Mouse (Mus musculus): ENCODE results near the gene Taf7l. TPM values are rescaled to one million over a fixed set of nuclear protein-coding genes. Genes with fewer than 3 reads are reported as not detected.

Gene Taf7l
- not detected in 2 replicates for polyA plus RNA-seq (2015; fragmentation: Nextera tagmentation; extraction: Ambion mirVana)

- H3K4me3 ChIP-seq (replicated peaks): no peak within 1 kb of the TSS
Measured at GRCm38 (mm10) chrX:134476290-134476689, at the start of gene Taf7l. Gene Taf7l (minus strand): TSS chrX:134476490.

DNA sequence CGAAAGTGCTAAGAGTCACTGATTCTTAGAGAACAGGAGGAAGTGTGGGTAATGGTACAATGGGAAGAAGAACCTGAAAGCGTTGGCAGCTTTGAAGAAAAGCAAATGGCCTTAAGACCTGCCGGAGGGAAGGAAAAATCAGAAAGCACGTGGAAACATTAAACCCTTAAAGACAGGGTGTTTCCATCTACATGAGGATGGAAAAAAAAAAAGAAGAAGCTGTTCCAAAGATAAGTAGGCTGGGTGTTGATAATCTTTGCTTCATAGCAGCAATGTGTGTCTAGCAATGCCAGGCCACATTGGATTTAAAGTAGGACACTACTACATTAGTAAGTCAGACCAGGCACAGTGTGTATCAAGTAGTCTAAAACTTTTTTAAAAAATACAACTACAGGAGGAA lies 49.0 kb upstream of the Taf7l start:
- 85% methylated on average over 4 of the region's 4 CpGs for WGBS
- ATAC-seq: no peak

More at GRCm38 (mm10) chrX:134476290-134476689, at the start of gene Taf7l:
- H3K27ac ChIP-seq: no peak within 1 kb of the TSS
- no peak for ATAC-seq
- H3K4me1 ChIP-seq (replicated peaks): no peaks in the 10 kb centered on the region
- H3K27me3 ChIP-seq (replicated peaks): no peaks in the 10 kb centered on the region
- no peaks in the 10 kb centered on the region for H3K9me3 ChIP-seq
- 88% methylated on average over 25 of the region's 25 CpGs for WGBS
- H3K4me2 ChIP-seq (replicated peaks): no peak within 1 kb of the TSS
- H3K9ac ChIP-seq: no peak within 1 kb of the TSS
- H3K36me3 ChIP-seq: no peaks in the 10 kb centered on the region

GRCm38 (mm10) chrX:134523772-134524171 lies 47.5 kb upstream of the Taf7l start:
- ATAC-seq: no peak
- H3K27ac ChIP-seq: no peak overlapping the region
- no peaks in the 10 kb centered on the region for H3K4me1 ChIP-seq (replicated peaks)
- no peak overlapping the region for H3K4me3 ChIP-seq (replicated peaks)
- WGBS: 73% methylated on average over 4 of the region's 4 CpGs
- no peaks in the 10 kb centered on the region for H3K27me3 ChIP-seq (replicated peaks)
- H3K36me3 ChIP-seq: no peaks in the 10 kb centered on the region
- H3K4me2 ChIP-seq (replicated peaks): no peak overlapping the region
- H3K9ac ChIP-seq: no peak overlapping the region
- H3K9me3 ChIP-seq: no peaks in the 10 kb centered on the region

More for the DNA sequence above, 49.0 kb upstream of the Taf7l start:
- no peaks in the 10 kb centered on the region for H3K9me3 ChIP-seq
- H3K36me3 ChIP-seq: no peaks in the 10 kb centered on the region
- H3K9ac ChIP-seq: no peak overlapping the region
- no peak overlapping the region for H3K27ac ChIP-seq
- no peaks in the 10 kb centered on the region for H3K27me3 ChIP-seq (replicated peaks)
- no peak overlapping the region for H3K4me2 ChIP-seq (replicated peaks)
- no peak overlapping the region for H3K4me3 ChIP-seq (replicated peaks)
- no peaks in the 10 kb centered on the region for H3K4me1 ChIP-seq (replicated peaks)

GRCm38 (mm10) chrX:134509473-134509872 lies 33.2 kb upstream of the Taf7l start:
- Histone ChIP-seq H3K4me2 (replicated peaks) (no peak overlapping the region), H3K9me3 (no peaks in the 10 kb centered on the region), H3K4me1 (replicated peaks) (no peaks in the 10 kb centered on the region), H3K4me3 (replicated peaks) (no peak overlapping the region), H3K36me3 (no peaks in the 10 kb centered on the region), H3K27me3 (replicated peaks) (no peaks in the 10 kb centered on the region), H3K27ac (no peak overlapping the region), H3K9ac (no peak overlapping the region)
- WGBS: 49% methylated on average over 2 of the region's 2 CpGs
- no peak for ATAC-seq

DNA sequence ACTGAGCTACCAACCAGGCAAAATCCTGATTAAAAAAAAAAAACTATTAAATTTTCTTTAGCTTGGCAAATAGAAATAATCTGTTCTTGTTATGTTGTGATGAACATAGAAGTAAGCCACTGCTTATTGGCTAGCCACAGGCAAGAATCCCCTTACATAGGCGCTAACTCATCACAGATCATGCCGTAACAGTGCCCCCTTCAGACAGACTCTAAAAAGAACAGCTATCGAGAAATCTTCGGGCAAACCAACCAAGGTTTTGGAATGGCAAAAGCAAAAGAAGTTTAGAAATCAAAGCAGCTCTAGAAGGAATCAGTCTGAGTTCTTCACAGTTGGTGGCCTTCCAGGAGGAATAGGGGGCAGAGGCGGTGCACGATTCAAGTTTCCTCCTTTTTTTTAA lies 31.7 kb upstream of the Taf7l start:
- no peaks in the 10 kb centered on the region for H3K27me3 ChIP-seq (replicated peaks)
- no peaks in the 10 kb centered on the region for H3K4me1 ChIP-seq (replicated peaks)
- ATAC-seq: no peak
- H3K4me3 ChIP-seq (replicated peaks): no peak overlapping the region
- WGBS: 69% methylated on average over 6 of the region's 6 CpGs
- H3K4me2 ChIP-seq (replicated peaks): no peak overlapping the region
- H3K9ac ChIP-seq: no peak overlapping the region
- H3K36me3 ChIP-seq: no peaks in the 10 kb centered on the region
- H3K9me3 ChIP-seq: no peaks in the 10 kb centered on the region
- no peak overlapping the region for H3K27ac ChIP-seq

DNA sequence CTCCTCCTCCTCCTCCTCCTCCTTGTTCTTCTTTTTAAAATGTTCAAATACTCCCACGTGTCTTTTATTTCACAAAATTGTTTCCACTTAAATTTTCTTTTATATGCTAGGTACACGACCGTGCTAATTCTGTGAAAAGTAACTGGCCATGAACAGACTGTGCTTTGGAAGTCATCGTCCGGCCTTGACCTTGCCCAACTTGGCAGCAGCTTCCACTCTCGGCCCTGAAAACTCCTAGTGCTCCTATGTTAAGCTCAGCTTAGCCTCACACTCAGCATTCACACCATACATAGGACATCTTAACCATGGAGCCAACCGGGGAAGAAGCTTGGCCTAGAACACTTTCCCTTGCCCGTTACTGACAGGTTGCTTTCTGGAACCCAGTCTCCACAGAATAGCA lies 24.4 kb upstream of the Taf7l start:
- H3K9ac ChIP-seq: no peak overlapping the region
- no peak overlapping the region for H3K27ac ChIP-seq
- ATAC-seq: no peak
- H3K4me2 ChIP-seq (replicated peaks): no peak overlapping the region
- H3K4me3 ChIP-seq (replicated peaks): no peak overlapping the region
- H3K27me3 ChIP-seq (replicated peaks): no peaks in the 10 kb centered on the region
- 88% methylated on average over 8 of the region's 8 CpGs for WGBS
- H3K36me3 ChIP-seq: no peaks in the 10 kb centered on the region
- H3K4me1 ChIP-seq (replicated peaks): no peaks in the 10 kb centered on the region
- H3K9me3 ChIP-seq: no peaks in the 10 kb centered on the region

DNA sequence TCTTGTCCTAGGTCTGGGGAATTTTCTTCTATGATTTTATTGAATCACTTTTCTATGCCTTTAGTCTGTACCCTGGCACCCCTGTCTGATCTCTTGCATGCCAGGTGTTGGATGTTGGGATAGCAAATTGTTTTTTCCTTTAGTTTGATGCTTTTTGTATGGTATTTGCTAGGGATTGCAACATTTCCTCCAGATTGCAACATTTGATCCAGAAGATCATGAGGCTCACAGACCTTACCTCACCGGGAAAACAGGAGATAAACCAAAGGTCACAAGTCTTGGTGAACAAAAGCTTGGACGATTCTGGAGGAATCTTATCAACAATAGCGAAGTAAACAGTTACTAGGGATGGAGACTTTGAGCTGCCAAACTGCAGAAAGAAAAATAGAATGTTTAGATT lies 5.4 kb upstream of the Taf7l start:
- H3K4me1 ChIP-seq (replicated peaks): no peaks in the 10 kb centered on the region
- no peaks in the 10 kb centered on the region for H3K9me3 ChIP-seq
- H3K27ac ChIP-seq: no peak overlapping the region
- no peak overlapping the region for H3K9ac ChIP-seq
- no peak overlapping the region for H3K4me3 ChIP-seq (replicated peaks)
- H3K36me3 ChIP-seq: no peaks in the 10 kb centered on the region
- H3K4me2 ChIP-seq (replicated peaks): no peak overlapping the region
- no peaks in the 10 kb centered on the region for H3K27me3 ChIP-seq (replicated peaks)
- no peak for ATAC-seq
- 45% methylated on average over 3 of the region's 3 CpGs for WGBS

DNA sequence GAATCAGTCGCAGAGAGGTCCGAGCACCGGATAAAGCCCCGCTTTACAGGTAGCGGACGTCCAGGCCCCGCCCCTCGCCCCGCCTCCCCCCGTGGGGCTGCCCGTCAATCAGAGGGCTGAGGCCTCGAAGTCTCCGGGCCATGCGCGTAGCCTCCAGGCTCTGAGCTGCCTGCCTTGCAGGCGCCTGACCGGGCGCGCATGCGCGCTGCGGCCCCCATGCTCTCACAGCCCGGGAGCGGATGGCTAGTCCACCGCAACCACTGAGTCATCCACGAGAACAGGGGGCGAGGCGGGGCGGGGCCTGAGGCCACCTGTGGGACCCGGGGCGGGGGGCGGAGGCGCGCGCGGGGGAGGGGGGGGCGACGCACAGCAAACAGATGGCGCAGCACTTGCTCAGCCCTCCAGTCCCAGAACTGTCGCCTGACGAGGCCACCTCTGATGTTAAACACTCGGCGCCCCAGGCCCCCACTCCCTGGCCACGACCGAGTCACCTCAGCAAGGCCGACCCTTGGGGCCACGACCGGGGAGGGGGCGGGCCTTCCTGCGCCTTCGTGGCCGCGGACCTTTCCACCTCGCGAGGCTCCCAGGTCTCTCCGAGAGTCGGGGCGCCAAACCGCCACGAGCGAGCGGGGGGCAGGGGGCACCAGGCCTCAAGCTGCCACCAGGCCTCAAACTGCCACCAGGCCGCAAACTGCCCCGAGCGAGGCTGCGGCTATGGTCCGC lies 1.1 kb downstream of the Taf7l start:
- H3K9ac ChIP-seq: no peak overlapping the region
- H3K9me3 ChIP-seq: no peaks in the 10 kb centered on the region
- WGBS: 68% methylated on average over 29 of the region's 67 CpGs
- no peaks in the 10 kb centered on the region for H3K27me3 ChIP-seq (replicated peaks)
- no peak for ATAC-seq
- H3K4me1 ChIP-seq (replicated peaks): no peaks in the 10 kb centered on the region
- H3K4me2 ChIP-seq (replicated peaks): no peak overlapping the region
- H3K36me3 ChIP-seq: no peaks in the 10 kb centered on the region
- H3K27ac ChIP-seq: no peak overlapping the region
- H3K4me3 ChIP-seq (replicated peaks): no peak overlapping the region

DNA sequence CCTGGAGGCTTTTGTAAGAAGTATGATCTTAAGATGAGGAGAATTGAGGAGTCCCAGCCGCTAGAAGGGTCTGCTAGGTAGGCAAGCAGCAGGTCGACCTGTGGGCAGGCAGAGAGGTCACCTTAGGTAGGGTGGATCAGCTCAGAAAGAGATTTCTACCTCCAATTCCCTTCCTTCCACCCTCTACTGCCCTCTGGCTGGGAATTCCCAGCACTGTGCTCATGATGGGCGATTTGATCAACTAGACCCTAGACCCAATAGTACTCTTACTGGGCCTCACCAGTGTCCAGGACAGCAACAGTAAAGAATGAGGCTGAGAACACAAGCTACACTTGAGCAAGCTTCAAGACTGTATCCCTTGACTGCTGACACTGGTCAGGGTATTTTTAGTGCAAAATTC lies 49.0 kb downstream of the Taf7l start:
- WGBS: 50% methylated on average over 3 of the region's 3 CpGs
- no peak for ATAC-seq
- no peak overlapping the region for H3K27ac ChIP-seq
- no peaks in the 10 kb centered on the region for H3K9me3 ChIP-seq
- no peak overlapping the region for H3K9ac ChIP-seq
- no peaks in the 10 kb centered on the region for H3K27me3 ChIP-seq (replicated peaks)
- no peaks in the 10 kb centered on the region for H3K4me1 ChIP-seq (replicated peaks)
- H3K4me3 ChIP-seq (replicated peaks): no peak overlapping the region
- no peak overlapping the region for H3K4me2 ChIP-seq (replicated peaks)
- H3K36me3 ChIP-seq: no peaks in the 10 kb centered on the region

GRCm38 (mm10) chrX:134426819-134427218 lies 49.5 kb downstream of the Taf7l start:
- Histone ChIP-seq H3K36me3 (no peaks in the 10 kb centered on the region), H3K27me3 (replicated peaks) (no peaks in the 10 kb centered on the region), H3K9me3 (no peaks in the 10 kb centered on the region), H3K27ac (no peak overlapping the region), H3K9ac (no peak overlapping the region), H3K4me1 (replicated peaks) (no peaks in the 10 kb centered on the region), H3K4me2 (replicated peaks) (no peak overlapping the region), H3K4me3 (replicated peaks) (no peak overlapping the region)
- ATAC-seq: no peak
- WGBS: 64% methylated on average over 6 of the region's 6 CpGs

DNA sequence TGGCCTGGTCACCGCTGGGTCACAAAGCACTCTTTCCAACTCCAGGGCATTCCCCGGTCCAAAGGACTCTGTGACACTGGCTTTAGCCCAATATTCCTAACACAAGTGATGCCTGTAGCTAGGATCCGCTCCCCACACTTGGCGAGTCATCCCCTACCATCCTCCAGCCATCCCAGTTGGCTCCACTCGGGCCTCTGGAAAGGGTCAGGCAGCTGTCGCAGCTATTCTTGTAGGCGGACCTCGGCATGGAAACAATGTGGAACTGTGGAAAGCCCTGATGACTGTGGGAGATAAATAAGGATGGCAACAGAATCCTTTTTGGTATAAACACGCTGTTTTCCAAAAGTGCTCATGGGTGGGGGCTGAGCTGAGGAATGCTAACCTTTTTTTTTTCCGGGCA lies 50.5 kb downstream of the Taf7l start:
- H3K9ac ChIP-seq: no peak overlapping the region
- no peak for ATAC-seq
- H3K27ac ChIP-seq: no peak overlapping the region
- no peaks in the 10 kb centered on the region for H3K27me3 ChIP-seq (replicated peaks)
- no peak overlapping the region for H3K4me3 ChIP-seq (replicated peaks)
- no peaks in the 10 kb centered on the region for H3K4me1 ChIP-seq (replicated peaks)
- no peaks in the 10 kb centered on the region for H3K9me3 ChIP-seq
- no peaks in the 10 kb centered on the region for H3K36me3 ChIP-seq
- H3K4me2 ChIP-seq (replicated peaks): no peak overlapping the region
- WGBS: 81% methylated on average over 10 of the region's 10 CpGs

DNA sequence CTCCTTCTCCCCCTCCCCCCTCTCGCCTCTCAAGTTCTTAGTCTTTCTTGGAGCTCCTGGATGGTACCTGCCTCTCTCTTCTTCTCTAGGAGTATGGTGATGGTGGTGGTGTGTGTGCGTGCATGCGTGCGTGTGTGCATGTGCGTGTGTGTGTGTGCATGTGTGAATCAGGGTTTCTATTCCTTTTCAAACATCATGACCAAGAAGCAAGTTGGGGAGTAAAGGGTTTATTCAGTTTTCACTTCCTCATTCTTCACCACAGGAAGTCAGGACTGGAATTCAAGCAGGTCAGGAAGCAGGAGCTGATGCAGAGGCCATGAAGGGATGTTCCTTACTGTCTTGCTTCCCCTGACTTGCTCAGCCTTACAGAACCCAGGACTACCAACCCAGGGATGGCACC lies 52.0 kb downstream of the Taf7l start:
- H3K4me3 ChIP-seq (replicated peaks): no peak overlapping the region
- no peaks in the 10 kb centered on the region for H3K27me3 ChIP-seq (replicated peaks)
- no peaks in the 10 kb centered on the region for H3K4me1 ChIP-seq (replicated peaks)
- 90% methylated on average over 5 of the region's 5 CpGs for WGBS
- ATAC-seq: no peak
- H3K27ac ChIP-seq: no peak overlapping the region
- no peaks in the 10 kb centered on the region for H3K9me3 ChIP-seq
- no peak overlapping the region for H3K4me2 ChIP-seq (replicated peaks)
- H3K9ac ChIP-seq: no peak overlapping the region
- no peaks in the 10 kb centered on the region for H3K36me3 ChIP-seq

GRCm38 (mm10) chrX:134420097-134420496 lies 56.2 kb downstream of the Taf7l start:
- no peak for ATAC-seq
- no peak overlapping the region for H3K9ac ChIP-seq
- 86% methylated on average over 5 of the region's 5 CpGs for WGBS
- no peaks in the 10 kb centered on the region for H3K9me3 ChIP-seq
- H3K27ac ChIP-seq: no peak overlapping the region
- H3K36me3 ChIP-seq: no peaks in the 10 kb centered on the region
- H3K4me1 ChIP-seq (replicated peaks): no peaks in the 10 kb centered on the region
- H3K4me3 ChIP-seq (replicated peaks): no peak overlapping the region
- H3K4me2 ChIP-seq (replicated peaks): no peak overlapping the region
- H3K27me3 ChIP-seq (replicated peaks): no peaks in the 10 kb centered on the region
